ENCODE assay signal across 4 mouse cellular contexts in the genomic region with DNA sequence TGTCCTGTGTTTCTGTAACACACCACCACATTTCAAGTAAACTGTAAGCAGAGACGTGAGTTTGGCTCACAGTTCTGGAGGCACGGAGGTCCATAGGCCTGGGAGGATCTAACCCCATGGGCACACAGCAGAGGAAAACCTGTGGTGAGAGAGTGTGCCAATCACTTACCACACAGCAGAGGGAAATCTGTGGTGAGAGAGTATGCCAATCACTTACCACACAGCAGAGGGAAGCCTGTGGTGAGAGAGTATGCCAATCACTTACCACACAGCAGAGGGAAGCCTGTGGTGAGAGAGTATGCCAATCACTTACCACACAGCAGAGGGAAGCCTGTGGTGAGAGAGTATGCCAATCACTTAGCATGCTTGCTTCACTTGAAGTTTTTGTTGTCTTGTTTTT.
DNase-seq lines count a peak whose midpoint lies in the region; ATAC-seq lines count a peak whose summit lies in the region.

No protein-coding gene starts in this region.

- peak; percentile 34 for DNase-seq in 3T3-L1 (ENCODE audit: low read depth, low spot score)

- ATAC-seq in common myeloid progenitor, adult 5-6 weeks (replicated peaks; ENCODE audit: low read depth, poor library complexity, severe bottlenecking), result peak; percentile 98
- peak; percentile 93 to 98 for ATAC-seq in hematopoietic stem cell, adult 5-6 weeks (replicated peaks in 1 of 2; ENCODE audit: insufficient read depth in 1 of 2, low FRiP score in 2 of 2, low TSS enrichment in 1 of 2, low read depth in 1 of 2, poor library complexity in 2 of 2, severe bottlenecking in 2 of 2)
- ATAC-seq in megakaryocyte progenitor cell, adult 5-6 weeks (replicated peaks; ENCODE audit: poor library complexity), result peak; percentile 81

Comparison
In these comparisons a context has a peak if more than half of its experiments do, and no peak if none do; other contexts are left out.
1. Peak in every context shown above with its lines: DNase-seq and ATAC-seq.